8 mouse cellular contexts compared by ENCODE assay signal in the genomic region with DNA sequence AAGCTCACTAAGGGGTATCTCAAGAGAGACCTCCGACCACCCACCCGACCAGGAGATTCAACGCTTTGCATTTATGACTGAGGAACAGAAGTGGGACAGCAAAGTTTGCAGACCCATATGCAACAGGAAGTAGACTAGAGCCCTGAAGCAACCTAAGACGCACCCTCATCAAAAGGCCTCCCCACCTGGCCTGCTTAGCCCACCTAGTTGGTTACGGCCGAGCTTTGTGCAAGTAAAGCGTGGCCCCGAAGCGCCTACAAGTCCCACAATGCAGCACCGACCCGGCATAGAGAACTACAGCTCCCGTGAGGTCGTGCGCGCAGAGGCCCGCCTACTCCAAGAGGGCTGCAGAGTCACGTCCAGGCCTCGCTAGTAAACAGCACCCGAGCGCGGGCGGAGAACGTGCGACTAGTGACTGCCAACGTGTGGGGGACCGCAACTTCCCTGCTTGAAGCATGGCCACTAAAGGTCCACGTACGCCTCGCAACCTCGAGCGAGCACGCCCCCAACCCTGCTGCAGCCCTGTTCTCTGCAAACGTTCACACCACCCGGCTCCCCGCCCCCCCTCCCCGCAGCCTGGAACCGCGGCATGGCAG. TPM values are rescaled to one million over a fixed set of nuclear protein-coding genes. Genes with fewer than 3 reads are reported as not detected.
A peak's percentile ranks its signal among the peaks of the same experiment; 100 is the strongest.
DNase-seq lines count a peak whose midpoint lies in the region; ATAC-seq and TF ChIP-seq lines count a peak whose summit lies in the region.

No protein-coding gene starts in this region.

- peak overlapping the region; percentile 93 for H3K27ac ChIP-seq in hindbrain, embryonic 12.5 days

- peak overlapping the region; percentile 77 for H3K9ac ChIP-seq in hindbrain, embryonic 12.5 days

- no peaks in the 10 kb centered on the region for H3K9me3 ChIP-seq in hindbrain, embryonic 12.5 days (replicated peaks)

- POLR2A ChIA-PET in Patski (lab: Charles Lee) = interaction anchor here (0.7 to 1.2 kb wide), 2 partner anchors 9 to 50 kb away, joined by 3 read pairs; no protein-coding TSS in a partner anchor

- ATAC-seq in Patski = peak; percentile 82
- peak; percentile 93 for ATAC-seq in hindbrain, embryonic 12.5 days (ENCODE audit: low FRiP score)

- H3K36me3 ChIP-seq in hindbrain, embryonic 12.5 days = no peaks in the 10 kb centered on the region

- CTCF ChIA-PET in Patski (lab: Charles Lee) = interaction anchor here (0.8 to 5.3 kb wide), 5 partner anchors 9 to 88 kb away, joined by 3 to 30 read pairs (median 5); no protein-coding TSS in a partner anchor

- H3K4me3 ChIP-seq in hindbrain, embryonic 12.5 days = peak overlapping the region; percentile 66

- no peak for TF ChIP-seq CTCF in Patski (IDR thresholded peaks at IDR 0.05)

- H3K27me3 ChIP-seq in Patski = no peaks in the 10 kb centered on the region
- H3K27me3 ChIP-seq in hindbrain, embryonic 12.5 days = no peaks in the 10 kb centered on the region

- peaks cover 18% of the 10 kb centered on the region for H3K4me1 ChIP-seq in hindbrain, embryonic 12.5 days

- WGBS in hindbrain, embryonic 12.5 days = 1% methylated on average over 36 of the region's 38 CpGs

- DNase-seq in Patski (ENCODE audit: low read depth, low spot score) = peak; percentile 28
- peak; percentile 91 to 95 for DNase-seq in cerebellum, postnatal 10 days
- DNase-seq in frontal cortex, postnatal 10 days (ENCODE audit: low spot score in 2 of 2) = peak; percentile 86 to 89
- DNase-seq in layer of hippocampus, postnatal 14 days (ENCODE audit: low spot score in 2 of 2) = peak; percentile 91 to 95
- DNase-seq in lung, postnatal 10 days = peak; percentile 94
- peak; percentile 76 for DNase-seq in ovary, postnatal 14 days (ENCODE audit: low spot score)
- peak; percentile 85 to 87 for DNase-seq in thymus, postnatal 10 days (ENCODE audit: low spot score in 2 of 2)

- peak overlapping the region; percentile 88 for H3K4me2 ChIP-seq in hindbrain, embryonic 12.5 days (replicated peaks)

- in situ Hi-C loops in Patski (cut with MboI; ENCODE audit: low pct_unique_long_range_greater_than_20kb) = no loop called here

RNA-seq across cellular contexts. Expression of a gene that starts 1.2 kb away (rescaled TPM):
- polyA plus RNA-seq in Patski (2021) = 9.8 TPM
- 13.1 and 13.8 TPM in 2 replicates for polyA plus RNA-seq in hindbrain, embryonic 12.5 days (2016; fragmentation: Nextera tagmentation; extraction: Ambion mirVana)
- 1 to 10 TPM; 3.2 to 4.5 TPM for total RNA-seq in layer of hippocampus, postnatal 14 days (2021)

RNA-seq across cellular contexts. Expression of a gene that starts 16.9 kb away (rescaled TPM):
- 2.0 TPM for polyA plus RNA-seq in Patski (2021)
- polyA plus RNA-seq in hindbrain, embryonic 12.5 days (2016; fragmentation: Nextera tagmentation; extraction: Ambion mirVana) = 25.8 and 36.5 TPM in 2 replicates
- 10 to 100 TPM; 24.0 to 24.2 TPM for total RNA-seq in layer of hippocampus, postnatal 14 days (2021)

RNA-seq across cellular contexts. Expression of a gene that starts 36.0 kb away (rescaled TPM):
- polyA plus RNA-seq in Patski (2021) = 87.1 TPM
- 34.0 and 34.3 TPM in 2 replicates for polyA plus RNA-seq in hindbrain, embryonic 12.5 days (2016; fragmentation: Nextera tagmentation; extraction: Ambion mirVana)
- 10 to 100 TPM; 19.8 to 30.5 TPM for total RNA-seq in layer of hippocampus, postnatal 14 days (2021)

Comparison
In these comparisons a context has a peak if more than half of its experiments do, and no peak if none do; other contexts are left out.
1. Peak in every context shown above with its lines: DNase-seq, ATAC-seq, H3K4me3 ChIP-seq and H3K27ac ChIP-seq.
2. DNase-seq: peak in every context shown above with its lines; median percentile 94 in lung, postnatal 10 days; 93 in cerebellum, postnatal 10 days; 93 in layer of hippocampus, postnatal 14 days; 88 in frontal cortex, postnatal 10 days; 86 in thymus, postnatal 10 days; 76 in ovary, postnatal 14 days; 28 in Patski.